31 mouse cellular contexts compared by ENCODE assay signal in the genomic region with DNA sequence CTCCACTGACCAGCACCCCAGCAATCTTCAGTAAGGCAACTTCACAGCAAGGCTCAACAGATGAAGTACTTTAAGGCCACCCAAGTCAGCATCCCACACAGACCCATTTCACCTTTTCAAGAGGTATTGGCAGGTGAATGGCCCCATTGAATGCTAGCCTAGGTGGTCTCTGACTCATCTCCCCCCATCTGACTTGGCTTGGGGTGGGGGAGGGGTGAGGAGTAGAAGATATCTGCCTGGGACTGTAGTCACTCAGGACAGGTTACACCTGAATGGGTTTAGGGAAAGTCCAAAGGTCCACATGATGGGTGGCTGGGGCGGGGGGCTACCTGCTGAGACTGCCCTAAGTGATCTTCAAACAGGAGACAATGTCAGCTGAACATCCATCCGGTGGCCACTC.
"Had no signal": no experiment of that assay in that cellular context is flagged by ENCODE, and none has a peak within 500 bp of the region (broad histone marks: within the 10 kb centered on the region; RNA-seq: fewer than 3 reads in every experiment).

No protein-coding gene starts in this region.

- H3K9me3 ChIP-seq: hindbrain, embryonic 12.5 days; hindbrain, embryonic 15.5 days; intestine, embryonic 15.5 days had no signal

- H3K36me3 ChIP-seq: heart, embryonic 10.5 days; heart, embryonic 12.5 days; heart, embryonic 13.5 days; heart, embryonic 15.5 days; hindbrain, embryonic 10.5 days; hindbrain, embryonic 12.5 days; hindbrain, embryonic 13.5 days; hindbrain, embryonic 15.5 days; intestine, embryonic 15.5 days; kidney, embryonic 15.5 days had no signal

- H3K27ac ChIP-seq: heart, embryonic 10.5 days; heart, embryonic 13.5 days; heart, embryonic 15.5 days; hindbrain, embryonic 10.5 days; hindbrain, embryonic 12.5 days; hindbrain, embryonic 13.5 days; hindbrain, embryonic 14.5 days; hindbrain, embryonic 15.5 days; hindbrain, postnatal 0 days; intestine, embryonic 15.5 days; kidney, embryonic 15.5 days; kidney, postnatal 0 days; layer of hippocampus, adult 2 months; left cerebral cortex, adult 2 months had no signal

- H3K4me1 ChIP-seq: heart, embryonic 10.5 days; heart, embryonic 12.5 days; heart, embryonic 13.5 days; heart, embryonic 15.5 days; hindbrain, embryonic 15.5 days; intestine, embryonic 15.5 days; kidney, embryonic 15.5 days had no signal

- H3K9ac ChIP-seq: heart, embryonic 12.5 days; heart, embryonic 13.5 days; heart, embryonic 15.5 days; hindbrain, embryonic 12.5 days; hindbrain, embryonic 13.5 days; hindbrain, embryonic 14.5 days; hindbrain, embryonic 15.5 days; intestine, embryonic 15.5 days; kidney, embryonic 15.5 days had no signal

- DNase-seq: heart, postnatal 10 days; heart, postnatal 14 days; heart, postnatal 36 days; heart, postnatal 4 days; kidney, adult 11 months; kidney, adult 18-20 months; kidney, adult 2 months; kidney, adult 8-10 months; kidney, adult 9 months; kidney, postnatal 10 days; kidney, postnatal 14 days; kidney, postnatal 25 days; kidney, postnatal 36 days; kidney, postnatal 4 days; layer of hippocampus, adult 9-11 months; layer of hippocampus, postnatal 36 days had no signal

- H3K4me3 ChIP-seq: heart, embryonic 10.5 days; heart, embryonic 12.5 days; heart, embryonic 13.5 days; heart, embryonic 15.5 days; hindbrain, embryonic 10.5 days; hindbrain, embryonic 12.5 days; hindbrain, embryonic 13.5 days; hindbrain, embryonic 15.5 days; intestine, embryonic 15.5 days; kidney, embryonic 15.5 days; layer of hippocampus, adult 2 months; left cerebral cortex, adult 2 months had no signal
